Mouse (Mus musculus) forelimb bud, embryonic 11.5 days (tissue): ENCODE results near the gene Pknox1.
"Not testable (repeated sequence)": the region's sequence is repeated elsewhere in the genome, so short reads cannot be mapped to it uniquely, and the experiment has no call there.

Experiments
- DNase-seq: peaks from one replicate; pipeline ENCODE4 v3.0.0-alpha.2; 2012; ENCODE audit warnings: low read depth, low spot score

Gene Pknox1

DNA sequence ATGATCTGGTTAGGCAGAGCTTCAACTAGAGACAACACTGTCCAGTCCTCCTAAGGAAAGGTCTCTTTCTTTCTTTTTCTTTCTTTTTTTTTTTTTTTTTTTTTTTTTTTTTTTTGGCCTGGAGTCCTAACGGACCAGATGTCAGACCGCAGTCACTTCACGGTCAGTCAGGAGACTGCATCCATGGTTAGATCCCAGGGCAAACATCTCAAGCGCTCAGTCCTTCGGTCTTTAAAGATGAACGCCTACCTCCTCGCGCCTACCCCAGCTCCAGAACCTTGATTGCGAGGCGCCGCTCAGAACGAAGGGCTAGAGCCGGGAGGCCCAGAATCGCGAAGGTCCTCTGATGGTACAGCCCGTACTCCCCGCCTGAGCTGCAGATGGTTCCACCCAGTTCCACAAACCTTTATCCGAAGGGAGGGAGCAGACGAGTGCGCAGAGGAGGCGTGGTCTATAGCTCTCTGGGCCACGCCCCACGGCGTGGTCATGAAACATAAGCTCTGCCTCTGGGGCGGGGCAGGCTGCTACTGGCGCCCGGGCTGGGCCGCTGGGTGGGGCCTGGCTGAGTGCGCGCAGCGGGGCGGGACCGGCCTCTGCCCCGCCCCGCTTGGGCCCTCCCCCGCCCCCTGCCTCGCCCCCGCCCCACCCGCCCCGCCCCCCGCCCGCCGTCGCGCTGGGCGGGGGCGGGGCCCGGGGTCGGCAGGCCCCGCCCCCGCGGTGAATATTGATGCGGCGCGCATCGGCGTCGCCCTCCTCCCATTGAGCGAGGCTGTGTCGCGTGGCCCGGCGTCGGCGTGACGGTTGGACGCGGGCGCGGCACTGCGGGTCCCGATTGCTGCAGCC is at the start of gene Pknox1:
Gene Pknox1 (plus strand): TSS at position 720 of the 843 bp plus-strand sequence.
- peak; percentile 100 for DNase-seq

DNA sequence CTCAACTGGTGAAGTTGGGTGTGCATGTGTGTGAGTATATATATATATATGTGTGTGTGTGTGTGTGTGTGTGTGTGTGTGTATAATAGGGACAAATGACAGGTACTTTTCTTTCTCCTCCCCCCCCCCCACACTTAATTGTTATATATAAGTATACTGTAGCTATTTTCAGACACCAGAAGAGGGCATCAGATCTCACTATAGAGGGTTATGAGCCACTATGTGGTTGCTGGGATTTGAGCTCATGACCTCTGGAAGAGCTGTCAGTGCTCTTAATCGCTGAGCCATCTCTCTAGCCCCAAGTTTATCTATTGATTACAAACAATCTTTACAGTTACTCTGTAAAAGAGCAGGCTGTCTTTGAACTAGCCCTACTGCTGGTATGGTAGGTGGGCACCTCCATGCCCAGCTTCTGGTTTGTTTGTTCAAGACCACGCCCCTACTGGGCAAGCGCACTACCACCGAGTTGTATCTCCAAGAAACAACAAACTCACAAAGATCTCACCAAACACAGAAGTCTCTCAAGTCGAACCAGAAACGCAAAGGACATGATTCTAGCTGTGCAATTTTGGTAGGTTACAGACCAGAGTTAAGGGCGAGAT is 45.1 kb upstream of the Pknox1 start:
- DNase-seq: no peak

DNA sequence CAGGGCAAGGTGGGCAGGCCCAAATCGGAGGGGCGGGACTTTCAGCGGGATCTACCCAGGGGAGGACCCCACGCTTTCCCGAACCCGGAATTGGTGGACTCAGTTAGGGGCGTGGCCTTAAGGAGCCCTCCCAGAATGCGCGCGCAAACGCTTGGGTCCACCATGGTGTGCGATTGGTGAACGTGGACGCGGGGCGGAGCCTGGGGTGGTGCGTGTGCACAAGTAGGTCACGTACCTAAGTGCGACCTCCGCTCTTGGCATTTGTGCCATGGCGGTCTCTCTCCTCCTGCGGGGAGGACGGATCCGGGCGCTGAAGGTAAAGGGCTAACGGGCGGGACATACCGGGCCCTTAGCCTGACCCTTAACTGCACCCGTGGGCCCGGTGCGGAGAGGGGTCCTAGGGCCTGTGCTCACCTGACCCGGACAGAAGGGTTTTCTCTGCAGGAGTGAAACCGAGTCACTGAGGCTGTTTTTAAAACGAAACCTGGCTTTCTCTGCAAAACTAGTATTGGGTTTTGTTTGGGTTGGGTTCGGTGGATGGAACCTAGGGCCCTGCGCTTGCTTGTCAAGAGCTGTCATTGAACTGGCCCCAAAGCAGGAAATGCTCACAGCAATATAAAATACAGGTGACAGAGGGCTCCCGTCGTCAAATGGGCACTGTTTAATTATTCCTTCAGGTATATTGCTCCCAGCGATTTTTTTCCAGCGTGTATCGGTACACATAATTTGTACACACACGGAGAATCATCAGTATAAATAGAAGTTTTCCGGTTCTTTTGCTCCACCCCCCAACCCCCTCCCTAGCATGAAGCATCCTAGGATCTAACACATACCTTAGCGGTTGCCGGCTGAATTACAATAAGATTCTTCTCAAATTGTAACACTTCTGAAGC is 44.3 kb upstream of the Pknox1 start, which contains the start of the genes Wdr4 and Ndufv3:
Gene Wdr4 (minus strand): TSS at position 35 of the 893 bp plus-strand sequence.
Gene Ndufv3 (plus strand): TSS at position 170 of the 893 bp plus-strand sequence.
- peak; percentile 99 for DNase-seq

DNA sequence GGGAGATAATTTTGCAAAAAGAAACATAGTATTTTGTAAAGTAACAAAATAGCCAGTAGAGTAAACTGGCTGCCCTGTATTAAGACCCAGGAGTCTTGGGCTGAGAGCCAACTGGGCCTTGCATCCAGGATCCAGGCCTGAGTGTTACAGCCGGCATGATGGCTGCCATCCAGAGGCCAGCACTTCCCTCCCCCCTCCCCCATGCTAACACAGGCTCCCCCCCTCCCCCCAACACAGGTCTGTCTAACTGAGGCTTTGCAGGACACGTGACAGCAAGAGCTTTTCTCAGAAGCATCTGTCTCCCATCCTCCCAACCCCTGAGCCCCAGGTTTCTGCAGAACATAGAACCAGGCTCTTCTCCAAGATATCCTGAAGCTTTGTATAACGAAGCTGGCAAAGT is 43.6 kb upstream of the Pknox1 start:
- DNase-seq: no peak

DNA sequence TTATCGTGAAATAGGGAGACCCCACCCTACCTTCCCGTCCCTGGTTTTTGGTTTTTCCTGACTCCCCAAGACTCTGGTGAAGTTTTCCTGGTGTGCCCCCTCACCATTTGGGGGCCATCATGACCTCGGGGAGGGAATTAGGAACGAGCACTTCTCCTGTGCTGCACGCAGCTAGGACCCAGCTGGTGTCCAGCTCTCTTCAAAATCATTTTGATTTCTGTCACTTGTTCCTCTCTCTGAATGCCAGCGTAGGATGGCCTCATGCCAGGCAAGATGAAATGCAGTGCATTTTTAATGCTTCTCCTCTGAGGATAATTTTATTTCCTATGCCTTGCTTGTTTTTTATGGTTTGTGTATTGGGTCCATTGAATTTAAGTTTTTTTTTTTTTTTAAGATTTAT is 42.6 kb upstream of the Pknox1 start:
- no peak for DNase-seq

DNA sequence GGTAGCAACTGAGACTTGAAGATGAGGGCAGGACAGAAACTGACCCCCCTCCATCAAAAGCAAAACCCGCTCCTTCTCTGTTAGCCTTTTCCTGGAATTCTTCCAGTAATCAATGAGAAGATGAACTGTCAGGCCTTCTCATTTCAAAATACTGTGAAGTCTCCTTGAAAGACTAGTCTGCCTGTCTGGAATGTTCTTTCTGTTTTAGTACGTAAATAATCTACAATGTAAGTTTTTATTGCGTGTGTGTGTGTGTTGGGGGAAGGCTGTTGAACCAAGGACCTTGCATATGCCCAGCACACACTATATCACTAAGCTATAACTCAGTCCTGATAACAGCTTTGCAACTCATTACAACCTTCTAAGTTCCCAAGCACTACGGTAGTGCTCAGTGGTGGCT is 39.4 kb upstream of the Pknox1 start:
- no peak for DNase-seq

DNA sequence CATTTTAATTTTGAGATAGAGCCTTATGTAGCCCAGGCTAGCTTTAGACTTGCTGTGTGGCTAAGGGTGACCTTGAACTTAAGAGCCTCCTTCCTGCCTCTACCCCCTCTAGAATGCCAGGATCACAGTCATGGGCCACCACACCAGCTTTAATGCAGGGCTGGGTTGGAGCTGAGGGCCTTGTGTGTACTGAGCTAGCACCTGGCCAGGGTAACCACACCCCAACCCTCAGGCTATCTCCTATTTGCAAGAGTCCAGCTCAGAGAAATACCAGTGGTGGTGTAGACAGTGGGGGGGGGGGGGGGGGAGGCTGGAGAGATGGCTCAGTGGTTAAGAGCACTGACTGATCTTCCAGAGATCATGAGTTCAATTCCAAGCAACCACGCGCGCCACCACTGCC is 38.7 kb upstream of the Pknox1 start:
- no peak for DNase-seq

DNA sequence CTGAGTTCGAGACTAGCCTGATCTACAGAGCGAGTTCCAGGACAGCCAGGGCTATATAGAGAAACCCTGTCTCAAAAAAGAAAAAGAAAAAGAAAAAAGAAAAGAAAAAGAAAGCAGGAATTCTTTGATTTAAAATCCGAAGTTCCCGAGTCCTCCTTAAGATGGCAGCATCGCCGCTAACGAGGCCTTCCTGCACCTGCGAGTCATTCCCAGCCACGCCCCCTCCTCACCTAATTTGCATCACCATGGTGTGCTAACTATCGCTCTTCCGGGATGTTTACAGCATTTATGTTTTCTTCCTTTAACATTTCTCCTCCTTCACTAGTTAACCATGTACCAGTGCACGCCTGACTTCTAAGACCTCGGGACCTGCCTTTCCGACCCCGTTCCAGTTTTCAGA is 35.2 kb upstream of the Pknox1 start:
- no peak for DNase-seq

DNA sequence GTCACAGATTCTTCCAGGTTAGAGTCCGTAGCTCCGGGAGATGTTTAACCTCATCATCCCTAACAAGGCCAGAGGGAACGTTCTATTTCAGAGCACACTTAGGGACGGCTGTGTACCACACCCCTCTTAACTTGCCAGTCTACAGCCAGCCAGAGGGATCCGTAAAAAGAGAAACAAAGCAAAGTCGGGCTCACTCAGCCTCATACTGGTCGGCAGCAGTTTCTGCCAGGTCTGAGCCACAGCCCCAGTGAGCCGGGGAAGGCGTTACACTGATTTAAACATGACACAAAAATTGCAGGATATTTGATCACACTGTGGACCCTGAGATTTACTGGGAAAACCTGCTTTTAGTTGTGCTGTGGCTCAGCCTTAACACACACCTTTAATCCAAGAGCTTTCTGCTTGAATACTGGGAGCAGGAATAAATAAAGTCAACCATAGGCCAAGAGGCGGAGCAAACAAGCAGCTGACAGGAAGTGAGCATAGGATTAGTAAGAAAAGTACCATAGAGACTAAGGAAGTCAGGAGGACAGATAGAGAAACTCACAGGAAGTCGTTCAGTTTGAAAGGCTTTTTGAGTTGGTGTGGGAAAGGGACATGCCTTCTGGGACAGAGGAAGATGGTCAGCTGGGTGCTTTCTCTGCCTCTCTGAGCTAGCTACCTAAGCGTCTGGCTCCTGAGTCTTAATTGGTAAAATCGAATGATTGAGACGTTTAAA is 32.9 kb upstream of the Pknox1 start:
- no peak for DNase-seq

DNA sequence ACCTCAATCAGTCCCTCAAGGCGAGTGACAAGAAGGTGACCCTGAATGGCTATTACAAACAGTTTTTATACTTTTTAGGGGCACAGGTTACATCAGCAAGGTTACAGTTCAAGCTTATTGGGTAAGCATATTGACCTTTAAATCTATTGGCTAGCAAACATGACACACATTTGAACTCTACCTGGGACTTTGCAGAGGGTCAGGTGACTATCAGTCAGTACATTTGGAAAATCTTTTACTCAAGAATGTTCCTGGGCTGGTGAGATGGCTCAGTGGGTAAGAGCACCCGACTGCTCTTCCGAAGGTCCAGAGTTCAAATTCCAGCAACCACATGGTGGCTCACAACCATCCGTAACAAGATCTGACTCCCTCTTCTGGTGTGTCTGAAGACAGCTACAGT is 32.2 kb upstream of the Pknox1 start:
- not testable (repeated sequence) for DNase-seq

DNA sequence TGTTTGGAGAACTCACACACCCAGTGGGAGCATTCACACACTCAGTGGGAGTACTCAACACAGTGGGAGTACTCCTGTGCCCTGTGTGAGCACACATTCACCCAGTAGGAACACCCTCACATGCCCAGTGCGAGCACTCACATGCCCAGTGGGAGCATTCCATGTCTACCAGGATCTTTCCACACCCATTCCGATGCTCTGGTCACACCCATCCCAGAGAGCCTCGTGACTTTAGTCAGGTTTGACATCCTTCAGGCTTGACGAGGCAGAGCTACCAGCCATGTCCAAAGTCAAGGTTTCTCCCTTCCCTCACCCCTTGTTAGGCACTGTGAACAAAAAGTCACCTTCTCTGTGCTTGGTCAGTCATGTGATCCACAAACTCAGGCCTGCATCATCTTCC is 29.2 kb upstream of the Pknox1 start:
- DNase-seq: no peak

DNA sequence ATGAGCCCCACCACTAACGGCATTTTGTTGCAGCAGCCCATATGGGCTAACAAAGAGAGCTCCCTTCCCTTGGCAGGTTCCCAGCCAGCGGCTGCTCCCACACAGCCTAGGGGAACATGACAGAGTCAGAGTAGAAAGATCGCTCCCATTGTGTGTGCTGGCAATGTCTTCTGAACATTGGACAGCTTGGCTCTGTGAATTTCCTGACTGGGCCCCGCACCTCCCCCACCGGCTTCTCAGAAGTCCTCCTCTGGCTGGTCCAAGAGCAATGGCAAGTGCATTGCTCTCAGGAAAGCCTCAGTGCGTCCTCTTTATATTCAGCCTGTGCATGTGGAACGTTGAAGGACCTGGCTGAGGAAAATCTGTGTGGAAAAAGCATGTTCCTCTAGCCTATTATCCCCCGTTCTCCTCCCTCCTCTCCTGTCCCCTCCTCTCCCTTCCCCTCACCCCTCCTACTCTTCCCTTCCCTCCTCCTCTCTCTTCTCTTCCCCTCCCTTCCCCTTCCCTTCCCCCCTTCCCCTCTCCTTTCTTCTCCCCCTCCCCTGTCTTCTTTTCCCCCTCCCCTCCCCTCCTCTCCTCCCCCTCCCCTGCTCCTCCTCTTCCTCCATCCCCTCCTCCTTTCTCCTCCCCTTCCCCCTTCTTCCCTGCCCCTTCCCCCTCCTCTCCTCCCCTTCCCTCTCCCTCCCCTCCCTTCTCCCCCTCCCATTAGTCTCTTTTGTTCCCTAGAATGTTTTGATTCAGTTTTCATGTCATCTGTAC is 28.5 kb upstream of the Pknox1 start:
- no peak for DNase-seq

DNA sequence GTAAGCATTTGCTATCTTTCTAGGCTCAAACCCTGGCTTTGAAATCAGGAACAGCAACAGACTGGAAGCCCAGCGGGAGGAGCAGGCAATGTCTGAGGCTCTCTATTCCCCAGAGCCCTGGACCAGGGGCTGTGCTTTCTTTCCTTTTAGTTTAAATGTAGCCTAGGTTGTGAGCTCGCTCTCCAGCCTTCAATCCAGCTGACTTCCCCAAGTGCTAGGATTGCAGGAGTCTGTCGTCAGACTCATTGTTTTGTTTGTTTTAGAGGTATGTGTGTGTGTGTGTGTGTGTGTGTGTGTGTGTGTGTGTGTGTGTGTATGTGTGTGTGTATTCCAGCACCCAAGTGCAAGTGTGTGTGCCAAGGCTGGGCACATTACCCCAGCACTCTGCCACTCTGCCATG is 24.4 kb upstream of the Pknox1 start:
- no peak for DNase-seq

DNA sequence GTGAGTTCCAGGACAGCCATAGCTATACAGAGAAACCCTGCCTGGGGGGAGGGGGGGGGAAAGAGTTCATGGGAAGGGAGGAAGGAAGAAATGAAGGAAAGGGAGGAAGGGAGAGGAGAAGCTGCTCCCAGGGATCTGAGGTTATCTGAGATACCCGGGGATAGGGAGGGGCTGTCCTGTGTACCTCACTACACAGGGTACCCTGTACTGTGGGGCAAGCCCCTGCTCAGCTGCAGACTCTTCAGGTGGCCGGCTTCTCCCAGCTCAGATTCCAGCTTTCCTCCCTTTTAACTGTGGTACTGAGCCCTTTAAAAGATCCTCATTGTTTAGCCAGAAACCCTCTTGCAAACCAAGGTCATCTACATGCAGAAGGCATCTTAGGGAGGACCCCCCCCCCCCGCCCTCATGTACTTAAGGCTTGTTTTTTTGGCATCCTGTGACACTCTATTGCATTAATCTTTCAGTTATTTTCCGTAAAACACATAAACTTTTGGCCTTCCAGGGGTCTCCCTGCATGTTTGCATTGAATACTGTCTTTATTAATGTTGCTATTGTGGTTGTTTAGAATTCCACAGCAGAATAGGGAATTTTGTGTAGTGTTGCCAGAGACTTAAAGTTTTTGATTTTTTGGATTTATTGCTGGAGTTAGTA is 23.6 kb upstream of the Pknox1 start:
- DNase-seq: no peak

DNA sequence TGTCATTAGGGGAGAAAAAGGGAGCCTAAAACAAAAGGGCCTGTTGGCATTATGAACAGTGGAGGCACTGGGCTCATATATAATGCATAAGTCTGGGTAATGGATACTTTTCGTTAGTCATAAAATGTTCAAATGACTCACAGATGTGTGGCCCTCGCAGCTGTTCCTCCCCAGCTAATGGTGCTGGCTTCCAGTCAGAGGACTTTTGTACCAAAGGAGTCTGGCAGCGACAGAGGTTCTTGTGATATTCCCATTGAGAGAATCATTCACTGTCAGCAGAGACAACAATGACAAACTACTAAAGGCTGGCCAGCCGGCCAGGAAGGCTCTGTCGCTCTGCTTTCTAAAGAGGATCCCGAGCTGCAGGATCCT is 23.1 kb upstream of the Pknox1 start:
- peak; percentile 60 for DNase-seq

DNA sequence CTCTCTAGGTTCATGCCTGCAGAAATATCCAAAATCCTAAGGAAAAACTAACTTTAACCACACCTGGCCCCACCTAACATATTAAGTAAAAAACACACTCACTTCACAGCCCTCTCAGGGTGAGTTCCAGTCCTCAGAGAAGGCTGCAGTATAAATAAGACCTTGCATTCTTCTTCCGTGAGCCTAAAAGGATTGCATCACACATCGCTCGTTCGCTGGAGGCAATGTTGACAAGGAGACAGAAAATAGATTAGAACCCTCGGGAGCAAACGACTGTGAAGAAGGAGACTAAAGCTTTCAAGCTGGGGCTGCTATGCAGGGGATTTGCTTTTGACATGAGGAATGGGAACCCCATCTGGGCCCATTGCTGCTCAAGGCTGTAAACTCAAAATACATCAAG is 21.0 kb upstream of the Pknox1 start:
- DNase-seq: no peak

DNA sequence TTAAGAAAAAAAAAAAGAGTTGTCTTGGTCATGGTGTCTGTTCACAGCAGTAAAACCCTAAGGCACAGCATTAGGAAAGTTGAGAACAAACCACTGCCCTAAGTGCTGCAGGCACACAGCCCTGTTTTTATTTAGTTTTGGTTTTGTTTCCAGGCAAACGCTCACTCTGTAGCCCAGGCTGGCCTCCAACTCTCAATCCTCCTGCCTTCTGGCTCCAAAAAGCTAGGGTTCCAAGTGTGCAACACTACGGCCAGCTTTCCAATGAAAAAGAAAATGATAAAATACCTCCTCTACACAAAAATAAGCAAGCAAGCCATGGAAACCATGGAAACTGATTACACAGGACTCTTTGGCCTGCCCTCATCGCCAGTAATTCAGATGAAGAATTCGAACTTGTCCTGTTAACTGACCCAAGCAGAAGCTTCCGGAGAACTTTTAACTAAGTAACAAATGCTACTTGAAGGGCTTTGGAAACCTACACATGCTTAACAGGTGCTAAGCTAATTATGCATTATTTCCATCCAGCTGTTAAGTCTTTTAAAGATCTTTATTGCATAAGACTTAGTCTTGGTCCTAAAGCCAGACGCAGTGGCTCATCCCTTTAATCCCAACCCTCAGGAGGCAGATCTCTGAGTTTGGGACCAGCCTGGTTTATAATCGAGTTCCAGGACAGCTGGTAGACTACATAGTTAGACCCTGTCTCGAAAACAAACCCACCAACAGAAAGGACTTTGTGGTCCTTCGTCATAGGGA is 17.9 kb upstream of the Pknox1 start:
- no peak for DNase-seq

DNA sequence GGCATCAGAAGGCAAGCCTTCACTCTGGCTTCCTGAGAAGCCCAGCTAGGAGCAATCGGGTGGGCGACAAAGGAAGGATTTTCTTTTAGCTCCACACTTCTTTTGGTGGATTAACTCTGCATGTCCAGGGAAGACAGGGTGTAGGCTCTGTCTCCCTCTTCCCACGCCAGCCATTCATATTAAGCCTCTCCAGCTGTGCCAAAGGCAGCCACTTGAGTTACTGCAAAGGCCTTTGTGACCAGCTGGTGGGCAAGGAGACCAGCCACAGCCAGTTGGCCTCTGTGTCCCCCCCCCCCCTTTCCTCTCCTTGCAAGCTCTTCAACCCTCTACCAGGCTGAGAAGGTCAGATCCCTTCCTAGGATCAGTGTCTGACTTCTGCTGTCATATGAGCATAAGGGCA is 16.6 kb upstream of the Pknox1 start:
- no peak for DNase-seq

DNA sequence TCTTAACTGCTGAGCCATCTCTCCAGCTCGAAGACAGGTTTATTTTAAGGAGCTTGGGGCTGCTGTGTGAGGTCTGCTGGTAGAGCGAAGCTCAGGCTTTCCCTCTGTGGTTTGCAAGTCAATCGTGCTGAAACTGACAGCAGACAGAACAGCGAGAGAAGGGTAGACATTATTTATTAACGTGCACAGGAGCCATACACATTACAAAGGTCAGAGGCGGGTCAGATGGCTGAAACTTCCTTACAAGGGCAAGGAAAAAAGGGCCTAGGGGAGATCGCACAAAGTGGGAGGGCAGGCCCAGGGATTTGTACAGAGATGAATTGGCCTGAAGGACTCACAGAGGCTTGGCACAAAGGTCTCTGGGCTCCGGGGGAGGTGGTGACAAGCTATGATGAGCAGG is 15.1 kb upstream of the Pknox1 start:
- DNase-seq: no peak

DNA sequence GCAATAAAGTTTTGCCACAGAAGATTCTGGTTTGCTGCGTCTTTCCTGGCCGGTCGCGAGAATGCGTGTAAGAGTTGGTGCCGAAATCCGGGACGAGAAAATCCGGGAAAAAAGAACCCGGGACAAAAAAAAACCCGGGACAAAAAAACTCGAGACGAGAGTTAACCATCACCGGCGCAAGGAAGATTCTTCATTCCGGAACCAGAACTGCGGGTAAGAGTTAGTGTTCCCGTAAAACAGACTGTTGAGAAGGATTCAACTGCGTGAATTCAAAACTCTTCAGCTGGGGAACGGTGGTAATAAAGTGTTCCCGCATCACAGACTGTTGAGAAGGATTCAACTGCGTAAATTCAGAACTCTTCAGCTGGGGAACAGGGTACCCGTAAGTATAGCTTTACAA is 11.9 kb upstream of the Pknox1 start:
- DNase-seq: not testable (repeated sequence)
